Mouse (Mus musculus): Measurements from ENCODE around the gene Hic2.

The Hic2 gene

GRCm38 (mm10) chr16:17271856-17272255 lies 38.5 kb downstream of the Hic2 start:
- in situ Hi-C loops (cut with MboI, MseI), result loop anchor here (5.0 kb wide), 1 partner anchor 65 kb away; the partner anchor contains the start of gene Rimbp3

GRCm38 (mm10) chr16:17275721-17276120 lies 42.3 kb downstream of the Hic2 start, which contains the start of gene Tmem191c:
Gene Tmem191c (plus strand): TSS chr16:17276077.
- in situ Hi-C loops (cut with MboI, MseI), result no loop called here

GRCm38 (mm10) chr16:17276164-17277151 lies 43.1 kb downstream of the Hic2 start:
- in situ Hi-C loops (cut with MboI, MseI), result no loop called here

- in situ Hi-C loops (cut with MboI, MseI), result no loop called here
These were observed 44.2 kb downstream of the Hic2 start for GRCm38 (mm10) chr16:17277342-17278211.

- in situ Hi-C loops (cut with MboI, MseI), result loop anchor here (5.0 kb wide), 1 partner anchor 408 kb away; the partner anchor contains the start of genes Top3b and Vpreb1
These were observed 47.1 kb downstream of the Hic2 start for GRCm38 (mm10) chr16:17280471-17280870.

GRCm38 (mm10) chr16:17283151-17283550 lies 49.8 kb downstream of the Hic2 start:
- in situ Hi-C loops (cut with MboI, MseI), result loop anchor here (5.0 kb wide), 1 partner anchor 411 kb away; the partner anchor contains the start of genes Top3b and Vpreb1

- in situ Hi-C loops (cut with MboI, MseI), result no loop called here
These were observed 53.7 kb downstream of the Hic2 start for GRCm38 (mm10) chr16:17287103-17287502.

GRCm38 (mm10) chr16:17291016-17291415 lies 57.6 kb downstream of the Hic2 start:
- in situ Hi-C loops (cut with MboI, MseI), result no loop called here

- in situ Hi-C loops (cut with MboI, MseI), result no loop called here
These were observed 59.4 kb downstream of the Hic2 start for GRCm38 (mm10) chr16:17292751-17293150.

- in situ Hi-C loops (cut with MboI, MseI), result no loop called here
These were observed 67.4 kb downstream of the Hic2 start for GRCm38 (mm10) chr16:17300818-17301217.

GRCm38 (mm10) chr16:17303521-17304245 lies 70.3 kb downstream of the Hic2 start:
- in situ Hi-C loops (cut with MboI, MseI), result no loop called here

- in situ Hi-C loops (cut with MboI, MseI), result no loop called here
These were observed 74.1 kb downstream of the Hic2 start for GRCm38 (mm10) chr16:17307461-17307860.

GRCm38 (mm10) chr16:17309036-17309435 lies 75.7 kb downstream of the Hic2 start:
- in situ Hi-C loops (cut with MboI, MseI), result no loop called here

GRCm38 (mm10) chr16:17312531-17312930 lies 79.2 kb downstream of the Hic2 start:
- in situ Hi-C loops (cut with MboI, MseI), result loop anchor here (10.0 kb wide), 1 partner anchor 1222 kb away; no protein-coding TSS in a partner anchor

All from T-helper 1 cell (primary cell).